Mouse (Mus musculus) ES-E14 (cell line): Measurements from ENCODE around the gene Fkbp4.

Experiments used
- CHD2 ChIP-seq: IDR thresholded peaks from 2 replicates; pipeline ENCODE4 v1.6.1; 2014; ENCODE audit warnings: mild to moderate bottlenecking, low read depth, low read length, inconsistent platforms
- HCFC1 ChIP-seq: IDR thresholded peaks from 2 replicates; pipeline ENCODE4 v1.6.1; 2012; ENCODE audit warnings: low read length, inconsistent platforms, borderline replicate concordance; ENCODE audit not compliant: insufficient read depth
- ZC3H11A ChIP-seq: IDR thresholded peaks from 2 replicates; pipeline ENCODE4 v1.6.1; 2012; ENCODE audit warnings: low read depth, mild to moderate bottlenecking, inconsistent platforms, low read length, borderline replicate concordance
- ZNF384 ChIP-seq: IDR thresholded peaks from 2 replicates; pipeline ENCODE4 v1.6.1; 2012; ENCODE audit warnings: low read depth, low read length, inconsistent platforms

DNA sequence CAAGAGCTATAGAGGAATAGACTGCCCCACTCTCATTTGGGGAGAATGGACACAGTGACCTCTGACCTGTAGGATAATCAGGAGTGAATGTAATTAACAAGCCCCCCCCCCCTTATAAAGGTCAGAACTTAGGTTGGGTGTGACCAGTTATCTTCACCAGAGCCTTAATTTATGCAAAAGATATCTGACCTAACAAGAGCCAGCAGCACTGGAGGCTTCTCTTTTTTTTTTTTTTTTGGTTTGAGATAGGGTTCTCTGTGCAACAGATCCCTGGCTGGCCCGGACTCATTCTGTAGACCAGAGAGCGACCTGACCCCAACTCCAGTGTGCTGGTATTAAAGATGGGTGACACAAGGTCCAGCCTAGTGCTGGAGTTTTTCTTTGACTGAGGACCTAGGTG is 9.2 kb downstream of the Fkbp4 start:
- TF ChIP-seq HCFC1 (no peak), ZC3H11A (no peak), ZNF384 (peak; percentile 17; the same call in 1 of the 2 replicates), CHD2 (no peak)
